Mouse (Mus musculus): ENCODE data around the gene Samd4b. TPM values are rescaled to one million over a fixed set of nuclear protein-coding genes. Genes with fewer than 3 reads are reported as not detected.

The Samd4b gene
- polyA plus RNA-seq, 1 experiment from 2014 or later, result 34.1 TPM

- Histone ChIP-seq H3K4me3 (no peak overlapping the region), H3K27ac (replicated peaks) (no peak overlapping the region), H3K9me3 (no peaks in the 10 kb centered on the region), H3K9ac (replicated peaks) (no peak overlapping the region), H3K36me3 (no peaks in the 10 kb centered on the region), H3K4me2 (replicated peaks) (no peak overlapping the region), H3K27me3 (no peaks in the 10 kb centered on the region), H3K4me1 (no peaks in the 10 kb centered on the region)
- no peak for ATAC-seq (ENCODE audit: low FRiP score, low read depth)
- WGBS, result 78% methylated on average over 5 of the region's 5 CpGs
Observed at GRCm38 (mm10) chr7:28603136-28603535, 5.2 kb upstream of the Samd4b start.

- no peaks in the 10 kb centered on the region for H3K27me3 ChIP-seq
- no peak overlapping the region for H3K27ac ChIP-seq (replicated peaks)
Observed at GRCm38 (mm10) chr7:28601668-28602067, 3.7 kb upstream of the Samd4b start.

GRCm38 (mm10) chr7:28601029-28601428, 3.1 kb upstream of the Samd4b start:
- Histone ChIP-seq H3K4me2 (replicated peaks) (no peak overlapping the region), H3K4me1 (peaks cover 14% of the 10 kb centered on the region), H3K27me3 (no peaks in the 10 kb centered on the region), H3K9ac (replicated peaks) (no peak overlapping the region), H3K27ac (replicated peaks) (no peak overlapping the region), H3K36me3 (no peaks in the 10 kb centered on the region), H3K4me3 (no peak overlapping the region), H3K9me3 (no peaks in the 10 kb centered on the region)
- ATAC-seq (ENCODE audit: low FRiP score, low read depth), result no peak
- 12% methylated on average over 11 of the region's 11 CpGs for WGBS

More at GRCm38 (mm10) chr7:28601668-28602067, 3.7 kb upstream of the Samd4b start:
- WGBS, result 30% methylated on average over 7 of the region's 7 CpGs
- Histone ChIP-seq H3K9ac (replicated peaks) (no peak overlapping the region), H3K4me1 (peaks cover 8% of the 10 kb centered on the region), H3K36me3 (no peaks in the 10 kb centered on the region), H3K4me3 (no peak overlapping the region), H3K4me2 (replicated peaks) (no peak overlapping the region), H3K9me3 (no peaks in the 10 kb centered on the region)
- ATAC-seq (ENCODE audit: low FRiP score, low read depth), result no peak

- Histone ChIP-seq H3K9me3 (no peaks in the 10 kb centered on the region), H3K27me3 (no peaks in the 10 kb centered on the region), H3K36me3 (no peaks in the 10 kb centered on the region), H3K27ac (replicated peaks) (no peak overlapping the region), H3K4me3 (no peak overlapping the region), H3K4me2 (replicated peaks) (peak overlapping the region; percentile 51; the same call in 1 of the 2 replicates), H3K4me1 (peaks cover 26% of the 10 kb centered on the region), H3K9ac (replicated peaks) (no peak overlapping the region)
- WGBS, result 74% methylated on average over 2 of the region's 2 CpGs
- no peak for ATAC-seq (ENCODE audit: low FRiP score, low read depth)
Observed at GRCm38 (mm10) chr7:28598951-28599350, 1.0 kb upstream of the Samd4b start.

- peak; percentile 8 for ATAC-seq (ENCODE audit: low FRiP score, low read depth)
- H3K4me2 ChIP-seq (replicated peaks), result peak overlapping the region; percentile 84
- H3K9me3 ChIP-seq, result no peaks in the 10 kb centered on the region
- H3K36me3 ChIP-seq, result no peaks in the 10 kb centered on the region
- H3K27ac ChIP-seq (replicated peaks), result peak overlapping the region; percentile 87
- H3K9ac ChIP-seq (replicated peaks), result peak overlapping the region; percentile 81
- peaks cover 35% of the 10 kb centered on the region for H3K4me1 ChIP-seq
- H3K27me3 ChIP-seq, result no peaks in the 10 kb centered on the region
- peak overlapping the region; percentile 79 for H3K4me3 ChIP-seq
- WGBS, result 11% methylated on average over 9 of the region's 9 CpGs
Observed at GRCm38 (mm10) chr7:28597277-28597570, 720 bp downstream of the Samd4b start.

GRCm38 (mm10) chr7:28596436-28597276, 1.3 kb downstream of the Samd4b start:
- Histone ChIP-seq H3K9me3 (no peaks in the 10 kb centered on the region), H3K36me3 (no peaks in the 10 kb centered on the region), H3K4me1 (peaks cover 35% of the 10 kb centered on the region), H3K27me3 (no peaks in the 10 kb centered on the region), H3K4me3 (peak overlapping the region; percentile 79), H3K4me2 (replicated peaks) (peak overlapping the region; percentile 84), H3K9ac (replicated peaks) (peak overlapping the region; percentile 81), H3K27ac (replicated peaks) (peak overlapping the region; percentile 87)
- WGBS, result 49% methylated on average over 20 of the region's 20 CpGs
- ATAC-seq (ENCODE audit: low FRiP score, low read depth), result no peak

- Histone ChIP-seq H3K9me3 (no peaks in the 10 kb centered on the region), H3K4me3 (peak overlapping the region; percentile 79; the same call in 1 of the 2 replicates), H3K4me1 (peaks cover 38% of the 10 kb centered on the region), H3K4me2 (replicated peaks) (peak overlapping the region; percentile 84), H3K27me3 (no peaks in the 10 kb centered on the region), H3K36me3 (no peaks in the 10 kb centered on the region), H3K9ac (replicated peaks) (peak overlapping the region; percentile 81; the same call in 1 of the 2 replicates), H3K27ac (replicated peaks) (no peak overlapping the region)
- WGBS, result 80% methylated on average over 8 of the region's 8 CpGs
- ATAC-seq (ENCODE audit: low FRiP score, low read depth), result no peak
Observed at GRCm38 (mm10) chr7:28595751-28596435, 2.1 kb downstream of the Samd4b start.

- H3K9ac ChIP-seq (replicated peaks), result no peak overlapping the region
- peaks cover 38% of the 10 kb centered on the region for H3K4me1 ChIP-seq
- no peak for ATAC-seq (ENCODE audit: low FRiP score, low read depth)
- no peak overlapping the region for H3K4me2 ChIP-seq (replicated peaks)
- no peak overlapping the region for H3K27ac ChIP-seq (replicated peaks)
- H3K27me3 ChIP-seq, result no peaks in the 10 kb centered on the region
- H3K9me3 ChIP-seq, result no peaks in the 10 kb centered on the region
- no peaks in the 10 kb centered on the region for H3K36me3 ChIP-seq
- whole genome bisulfite sequencing, result 67% methylated on average over 14 of the region's 14 CpGs
- H3K4me3 ChIP-seq, result no peak overlapping the region
Observed at GRCm38 (mm10) chr7:28593206-28594111, 4.5 kb downstream of the Samd4b start.

GRCm38 (mm10) chr7:28591862-28592261, 6.1 kb downstream of the Samd4b start:
- H3K4me2 ChIP-seq (replicated peaks), result no peak overlapping the region
- H3K4me3 ChIP-seq, result no peak overlapping the region
- 72% methylated on average over 1 of the region's 1 CpGs for WGBS
- no peak overlapping the region for H3K27ac ChIP-seq (replicated peaks)
- H3K4me1 ChIP-seq, result peaks cover 46% of the 10 kb centered on the region
- ATAC-seq (ENCODE audit: low FRiP score, low read depth), result no peak
- no peaks in the 10 kb centered on the region for H3K9me3 ChIP-seq
- no peak overlapping the region for H3K9ac ChIP-seq (replicated peaks)
- no peaks in the 10 kb centered on the region for H3K27me3 ChIP-seq
- no peaks in the 10 kb centered on the region for H3K36me3 ChIP-seq

GRCm38 (mm10) chr7:28587644-28588043, 10.3 kb downstream of the Samd4b start:
- no peak for ATAC-seq (ENCODE audit: low FRiP score, low read depth)
- Histone ChIP-seq H3K27ac (replicated peaks) (no peak overlapping the region), H3K9ac (replicated peaks) (no peak overlapping the region), H3K9me3 (no peaks in the 10 kb centered on the region), H3K4me1 (peaks cover 19% of the 10 kb centered on the region), H3K4me3 (no peak overlapping the region), H3K36me3 (no peaks in the 10 kb centered on the region), H3K27me3 (no peaks in the 10 kb centered on the region), H3K4me2 (replicated peaks) (no peak overlapping the region)

- no peak overlapping the region for H3K4me3 ChIP-seq
- 0 out of 2 replicates have a peak overlapping the region, but pooled peaks have one; percentile 4 for H3K9ac ChIP-seq (replicated peaks)
- peaks cover 19% of the 10 kb centered on the region for H3K4me1 ChIP-seq
- peaks cover 3% of the 10 kb centered on the region; the same call in 1 of the 2 replicates for H3K36me3 ChIP-seq
- no peak overlapping the region for H3K27ac ChIP-seq (replicated peaks)
- no peak overlapping the region for H3K4me2 ChIP-seq (replicated peaks)
- H3K27me3 ChIP-seq, result no peaks in the 10 kb centered on the region
- WGBS, result 73% methylated on average over 6 of the region's 6 CpGs
- no peaks in the 10 kb centered on the region for H3K9me3 ChIP-seq
- no peak for ATAC-seq (ENCODE audit: low FRiP score, low read depth)
Observed at GRCm38 (mm10) chr7:28586663-28587411, 11.1 kb downstream of the Samd4b start.

Data from midbrain, embryonic 12.5 days (tissue).